Mouse (Mus musculus) limb, embryonic 12.5 days (tissue): ENCODE data around the gene Tbx6. TPM values are rescaled to one million over a fixed set of nuclear protein-coding genes. Genes with fewer than 3 reads are reported as not detected.

Source experiments
- ATAC-seq: fragments of 200-750 bp; cut with Nextera tagmentation; 2 replicates; pipeline ENCODE4 v1.8.0; 2017; ENCODE audit warnings: low read depth, moderate TSS enrichment; ENCODE audit not compliant: insufficient number of reproducible peaks, insufficient read depth, low FRiP score, low TSS enrichment
- H3K27ac ChIP-seq: fragments of 300-500 bp; sonication (generic); 2 replicates; pipeline ENCODE4 v1.5.1; 2016; ENCODE audit warnings: mild to moderate bottlenecking, moderate library complexity
- H3K27me3 ChIP-seq: fragments of 300-500 bp; sonication (generic); 2 replicates; pipeline ENCODE4 v1.6.1; 2016; ENCODE audit warnings: mild to moderate bottlenecking, moderate library complexity
- H3K36me3 ChIP-seq: fragments of 300-500 bp; sonication (generic); 2 replicates; pipeline ENCODE4 v1.6.1; 2016; ENCODE audit warnings: mild to moderate bottlenecking, moderate library complexity
- H3K4me1 ChIP-seq: fragments of 300-500 bp; sonication (generic); replicated peaks from 2 replicates; pipeline ENCODE4 v1.6.1; 2016
- H3K4me2 ChIP-seq: fragments of 300-500 bp; sonication (generic); 2 replicates; pipeline ENCODE4 v1.6.1; 2016; ENCODE audit warnings: mild to moderate bottlenecking, moderate library complexity
- H3K4me3 ChIP-seq: fragments of 300-500 bp; sonication (generic); replicated peaks from 2 replicates; pipeline ENCODE4 v1.5.1; 2016; ENCODE audit warnings: mild to moderate bottlenecking
- H3K9ac ChIP-seq: fragments of 300-500 bp; sonication (generic); replicated peaks from 2 replicates; pipeline ENCODE4 v1.6.1; 2016; ENCODE audit warnings: mild to moderate bottlenecking, moderate library complexity
- H3K9me3 ChIP-seq: fragments of 300-500 bp; sonication (generic); 2 replicates; pipeline ENCODE4 v1.6.1; 2016; ENCODE audit warnings: mild to moderate bottlenecking, moderate library complexity
- WGBS: fragments of 180-500 bp; shearing (Covaris S2); methylation state at CpG from one replicate; pipeline ENCODE4 v1.1.7; 2016; 5-methylcytosine and 5-hydroxymethylcytosine counted together
- polyA plus RNA-seq: library from polyadenylated mRNA; unstranded; fragments of >200 nt; fragmentation: Nextera tagmentation; extraction: Ambion mirVana; gene quantifications from 2 replicates; pipeline ENCODE4 v1.2.1, GENCODE M21; 2016

Gene Tbx6
- polyA plus RNA-seq, 1 experiment from 2014 or later, result 0.50 TPM

- H3K9ac ChIP-seq, result peak overlapping the region; percentile 61; the same call in 1 of the 2 replicates
- no peak for ATAC-seq
- H3K4me1 ChIP-seq, result peaks cover 37% of the 10 kb centered on the region
- peak overlapping the region; percentile 41; the same call in 1 of the 2 replicates for H3K4me3 ChIP-seq
- H3K4me2 ChIP-seq, result peak overlapping the region; percentile 91
- H3K27me3 ChIP-seq, result no peaks in the 10 kb centered on the region
- WGBS, result 24% methylated on average over 11 of the region's 11 CpGs
- H3K9me3 ChIP-seq, result no peaks in the 10 kb centered on the region
- H3K27ac ChIP-seq, result peak overlapping the region; percentile 64; the same call in 1 of the 2 replicates
- peaks cover 49% of the 10 kb centered on the region for H3K36me3 ChIP-seq
These were observed 533 bp downstream of the Tbx6 start for GRCm38 (mm10) chr7:126781661-126782370.

GRCm38 (mm10) chr7:126782693-126783092 is 1.4 kb downstream of the Tbx6 start:
- H3K4me2 ChIP-seq, result no peak overlapping the region
- H3K27ac ChIP-seq, result no peak overlapping the region
- H3K9ac ChIP-seq, result no peak overlapping the region; the same call in 1 of the 2 replicates
- H3K9me3 ChIP-seq, result no peaks in the 10 kb centered on the region
- 76% methylated on average over 13 of the region's 13 CpGs for WGBS
- ATAC-seq, result no peak
- H3K27me3 ChIP-seq, result no peaks in the 10 kb centered on the region
- H3K4me3 ChIP-seq, result no peak overlapping the region
- peaks cover 58% of the 10 kb centered on the region for H3K36me3 ChIP-seq
- peaks cover 30% of the 10 kb centered on the region for H3K4me1 ChIP-seq

DNA sequence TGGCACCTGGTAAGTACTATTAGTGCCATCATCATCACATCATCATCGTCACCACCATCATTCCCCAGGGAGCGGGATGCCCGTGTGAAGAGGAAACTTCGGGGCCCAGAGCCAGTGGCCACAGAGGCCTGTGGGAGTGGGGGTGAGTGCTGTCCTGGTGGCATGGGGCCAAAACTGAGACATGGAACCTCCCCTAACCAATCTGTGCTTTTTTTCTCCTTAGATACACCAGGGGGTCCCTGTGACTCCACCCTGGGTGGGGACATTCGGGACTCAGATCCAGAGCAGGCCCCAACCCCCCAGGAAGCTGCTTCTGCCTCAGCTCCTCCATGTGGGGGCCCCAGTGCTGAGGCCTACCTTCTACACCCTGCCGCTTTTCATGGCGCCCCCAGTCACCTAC is 3.2 kb downstream of the Tbx6 start:
- Histone ChIP-seq H3K4me2 (no peak overlapping the region), H3K27ac (no peak overlapping the region), H3K27me3 (no peaks in the 10 kb centered on the region), H3K9me3 (no peaks in the 10 kb centered on the region), H3K4me1 (peaks cover 28% of the 10 kb centered on the region), H3K4me3 (no peak overlapping the region), H3K9ac (no peak overlapping the region), H3K36me3 (peaks cover 64% of the 10 kb centered on the region)
- ATAC-seq, result no peak
- WGBS, result 77% methylated on average over 7 of the region's 7 CpGs

- H3K27ac ChIP-seq, result no peak overlapping the region
- H3K36me3 ChIP-seq, result peaks cover 70% of the 10 kb centered on the region
- no peak overlapping the region for H3K9ac ChIP-seq
- H3K27me3 ChIP-seq, result no peaks in the 10 kb centered on the region
- H3K4me3 ChIP-seq, result no peak overlapping the region
- H3K9me3 ChIP-seq, result no peaks in the 10 kb centered on the region
- no peak for ATAC-seq
- 53% methylated on average over 4 of the region's 4 CpGs for WGBS
- peaks cover 23% of the 10 kb centered on the region for H3K4me1 ChIP-seq
- H3K4me2 ChIP-seq, result no peak overlapping the region
These were observed 3.8 kb downstream of the Tbx6 start for GRCm38 (mm10) chr7:126785056-126785455.

- no peak overlapping the region for H3K9ac ChIP-seq
- H3K9me3 ChIP-seq, result no peaks in the 10 kb centered on the region
- 85% methylated on average over 14 of the region's 14 CpGs for WGBS
- no peaks in the 10 kb centered on the region for H3K27me3 ChIP-seq
- H3K4me2 ChIP-seq, result no peak overlapping the region
- ATAC-seq, result no peak
- peaks cover 79% of the 10 kb centered on the region for H3K36me3 ChIP-seq
- peaks cover 22% of the 10 kb centered on the region for H3K4me1 ChIP-seq
- no peak overlapping the region for H3K27ac ChIP-seq
- H3K4me3 ChIP-seq, result no peak overlapping the region
These were observed 4.9 kb downstream of the Tbx6 start for GRCm38 (mm10) chr7:126786142-126786541.

- Histone ChIP-seq H3K4me2 (no peak overlapping the region), H3K36me3 (peaks cover 70% of the 10 kb centered on the region), H3K9me3 (no peaks in the 10 kb centered on the region), H3K4me3 (no peak overlapping the region), H3K9ac (no peak overlapping the region; the same call in 1 of the 2 replicates), H3K4me1 (peaks cover 17% of the 10 kb centered on the region), H3K27ac (no peak overlapping the region), H3K27me3 (no peaks in the 10 kb centered on the region)
- WGBS, result 93% methylated on average over 4 of the region's 4 CpGs
- ATAC-seq, result no peak
These were observed 7.9 kb downstream of the Tbx6 start for GRCm38 (mm10) chr7:126789141-126789540.

GRCm38 (mm10) chr7:126791851-126792720 is 10.8 kb downstream of the Tbx6 start, which contains the start of gene Ppp4c:
TSS of gene Ppp4c (minus strand) at chr7:126792496.
- peak within 1 kb of the TSS; percentile 97 for H3K27ac ChIP-seq
- H3K36me3 ChIP-seq, result peaks cover 70% of the 10 kb centered on the region
- H3K4me1 ChIP-seq, result peaks cover 26% of the 10 kb centered on the region
- peak within 1 kb of the TSS; percentile 71 for H3K4me2 ChIP-seq
- peak within 1 kb of the TSS; percentile 88 for H3K9ac ChIP-seq
- WGBS, result under 1% methylated on average over 78 of the region's 83 CpGs
- H3K4me3 ChIP-seq, result peak within 1 kb of the TSS; percentile 77
- no peaks in the 10 kb centered on the region for H3K27me3 ChIP-seq
- H3K9me3 ChIP-seq, result no peaks in the 10 kb centered on the region
- peak; percentile 94 for ATAC-seq

DNA sequence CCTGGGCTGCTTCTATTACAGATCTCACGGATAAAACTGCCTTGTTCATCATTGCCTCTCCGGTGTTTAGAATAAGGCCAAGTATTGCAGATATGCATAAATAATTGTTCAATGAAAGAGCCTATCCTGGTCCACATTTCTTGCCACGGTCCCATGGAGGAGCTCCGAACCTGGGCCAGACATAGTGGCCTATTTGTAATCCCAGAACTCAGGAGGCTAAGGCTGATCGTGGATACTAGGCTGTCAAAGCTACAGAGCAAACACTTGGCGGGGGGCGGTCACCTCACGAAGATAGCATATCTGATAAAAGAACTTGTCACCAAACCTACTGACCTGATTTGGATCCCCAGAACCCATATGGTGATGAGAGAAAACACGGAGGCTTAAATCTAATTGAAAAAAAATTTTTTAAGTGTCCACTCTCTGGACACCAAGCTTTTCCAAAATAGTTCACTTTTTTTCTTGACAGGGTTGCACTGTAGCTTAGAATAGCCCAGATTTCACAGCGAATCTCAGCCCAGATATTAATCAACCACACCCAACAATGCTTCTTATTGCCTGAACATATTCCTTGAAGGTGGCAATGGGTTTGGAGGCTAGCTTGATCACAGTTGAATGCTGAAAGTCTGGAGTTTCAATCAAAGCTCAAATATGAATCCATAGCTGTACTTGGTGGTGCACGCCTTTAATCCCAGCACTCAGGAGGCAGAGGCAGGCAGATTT is 11.6 kb downstream of the Tbx6 start:
- peak overlapping the region; percentile 51; the same call in 1 of the 2 replicates for H3K9ac ChIP-seq
- peak overlapping the region; percentile 77 for H3K4me3 ChIP-seq
- no peaks in the 10 kb centered on the region for H3K9me3 ChIP-seq
- H3K4me1 ChIP-seq, result peaks cover 34% of the 10 kb centered on the region
- peak overlapping the region; percentile 97 for H3K27ac ChIP-seq
- ATAC-seq, result no peak; the same call in 1 of the 2 replicates
- H3K27me3 ChIP-seq, result no peaks in the 10 kb centered on the region
- 30% methylated on average over 11 of the region's 11 CpGs for WGBS
- H3K4me2 ChIP-seq, result peak overlapping the region; percentile 71
- H3K36me3 ChIP-seq, result peaks cover 68% of the 10 kb centered on the region

GRCm38 (mm10) chr7:126793456-126794270 is 12.4 kb downstream of the Tbx6 start:
- H3K9ac ChIP-seq, result no peak overlapping the region
- H3K27me3 ChIP-seq, result no peaks in the 10 kb centered on the region
- peaks cover 37% of the 10 kb centered on the region for H3K4me1 ChIP-seq
- no peak overlapping the region for H3K4me3 ChIP-seq
- peak overlapping the region; percentile 71; the same call in 1 of the 2 replicates for H3K4me2 ChIP-seq
- ATAC-seq, result no peak
- H3K36me3 ChIP-seq, result peaks cover 60% of the 10 kb centered on the region
- 0 out of 2 replicates have a peak overlapping the region, but pooled peaks have one; percentile 97 for H3K27ac ChIP-seq
- 63% methylated on average over 4 of the region's 4 CpGs for WGBS
- no peaks in the 10 kb centered on the region for H3K9me3 ChIP-seq

DNA sequence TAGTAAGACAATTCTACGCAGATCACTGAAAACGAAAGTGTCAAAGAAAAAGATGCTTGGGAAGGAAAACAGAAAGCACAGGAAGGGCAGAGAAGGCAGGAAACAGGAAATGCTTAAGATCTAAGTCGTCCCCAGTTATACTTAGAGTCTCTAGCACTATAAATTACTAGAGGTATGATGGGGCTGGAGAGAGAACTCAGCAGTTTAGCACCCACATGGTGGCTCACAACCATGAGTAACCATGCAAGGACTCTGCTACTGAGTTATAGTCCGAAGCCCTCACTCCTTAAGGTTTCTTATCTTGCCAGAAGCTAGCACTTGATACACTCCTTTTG is 13.0 kb downstream of the Tbx6 start:
- 73% methylated on average over 4 of the region's 4 CpGs for WGBS
- no peak overlapping the region for H3K9ac ChIP-seq
- no peak overlapping the region for H3K4me3 ChIP-seq
- no peaks in the 10 kb centered on the region for H3K9me3 ChIP-seq
- no peak overlapping the region for H3K4me2 ChIP-seq
- H3K27ac ChIP-seq, result no peak overlapping the region
- no peaks in the 10 kb centered on the region for H3K27me3 ChIP-seq
- ATAC-seq, result no peak
- H3K36me3 ChIP-seq, result peaks cover 55% of the 10 kb centered on the region
- peaks cover 37% of the 10 kb centered on the region for H3K4me1 ChIP-seq
